Mouse (Mus musculus): ENCODE measurements at regions not wholly inside any gene's neighbourhood (a gene's known extent, or its start where the extent isn't known, plus 50 kb on each side); places are given as distances from the start of the nearest gene placed in this dataset.

- DNase-seq: no peak
These were observed 76.5 kb downstream of the Gja1 start for GRCm38 (mm10) chr10:56453578-56454069.

DNA sequence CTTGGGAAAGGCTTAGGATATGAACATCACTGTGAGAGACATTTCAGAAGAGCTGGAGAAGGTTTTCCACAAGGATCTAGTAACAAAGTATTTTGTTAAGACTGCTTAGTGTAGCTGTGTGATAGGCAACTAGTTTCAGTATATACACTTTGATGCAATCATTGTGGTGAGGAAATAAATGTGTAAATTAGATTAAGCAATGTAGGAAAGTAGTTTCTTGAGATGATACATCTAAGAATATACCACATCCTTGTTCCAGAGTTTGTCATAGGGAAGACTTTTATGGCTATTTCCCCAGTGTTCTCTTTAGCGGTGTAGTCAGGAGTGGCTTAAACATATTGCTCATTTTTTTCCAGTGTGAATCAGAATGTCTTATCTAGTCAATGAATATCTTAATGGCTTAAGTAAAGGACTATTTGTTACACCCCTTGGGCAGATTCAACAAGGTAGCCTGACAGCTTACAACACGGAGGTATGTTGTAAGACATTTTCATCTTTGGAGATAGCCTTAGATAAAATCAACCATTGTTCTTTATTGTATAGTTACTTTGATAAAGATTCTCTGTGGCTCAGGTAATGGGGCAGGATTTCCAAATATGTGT is 78.8 kb downstream of the Gja1 start:
- no peak for DNase-seq

- peak; percentile 38 for DNase-seq
These were observed 91.4 kb downstream of the Gja1 start for GRCm38 (mm10) chr10:56468537-56468936.

- peak; percentile 57 for DNase-seq
These were observed 92.0 kb downstream of the Gja1 start for GRCm38 (mm10) chr10:56468993-56469712.

GRCm38 (mm10) chr10:56469895-56470294 is 92.8 kb downstream of the Gja1 start:
- DNase-seq: no peak

DNA sequence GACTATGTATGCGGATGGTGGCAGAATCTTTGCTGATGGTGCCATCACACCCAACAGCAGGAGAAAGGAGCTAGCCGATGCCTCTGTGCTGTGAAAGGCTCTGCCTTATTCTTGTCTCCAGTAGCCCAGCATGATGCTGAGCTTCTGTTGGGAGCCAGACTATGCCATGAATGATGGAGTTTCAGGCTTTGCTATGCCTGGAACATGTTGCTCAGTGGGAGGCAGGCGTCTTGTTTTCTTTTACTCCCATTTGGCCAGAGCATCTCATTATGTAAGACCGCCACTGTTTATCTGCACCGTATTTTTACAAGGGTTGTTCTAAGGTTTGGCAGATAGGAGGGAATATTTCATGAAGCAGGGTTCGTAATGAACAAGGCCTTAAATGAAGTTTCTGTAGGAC is 97.8 kb downstream of the Gja1 start:
- DNase-seq: no peak

- no peak for DNase-seq
These were observed 105.1 kb downstream of the Gja1 start for GRCm38 (mm10) chr10:56482156-56482716.

DNA sequence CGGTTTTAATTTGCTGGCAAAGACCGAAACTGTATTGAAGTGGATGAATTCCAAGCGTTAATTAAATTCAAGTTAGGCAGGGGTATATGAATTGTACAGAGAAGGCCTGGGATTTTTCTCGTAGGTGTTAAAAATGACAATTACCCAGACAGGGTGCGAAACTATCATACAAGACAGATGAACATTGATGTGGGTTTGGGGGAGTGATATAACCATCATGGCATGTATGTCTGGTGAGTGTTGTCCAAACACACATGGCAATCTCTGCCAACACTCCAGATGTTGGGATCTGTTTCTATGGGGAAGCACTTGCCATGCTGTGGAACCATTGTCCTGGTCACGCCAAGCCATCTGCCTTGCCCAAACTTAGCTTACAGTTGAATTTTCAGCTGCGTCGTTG is 107.8 kb downstream of the Gja1 start:
- no peak for DNase-seq

- DNase-seq: peak; percentile 55
These were observed 108.6 kb downstream of the Gja1 start for GRCm38 (mm10) chr10:56485746-56486145.

DNA sequence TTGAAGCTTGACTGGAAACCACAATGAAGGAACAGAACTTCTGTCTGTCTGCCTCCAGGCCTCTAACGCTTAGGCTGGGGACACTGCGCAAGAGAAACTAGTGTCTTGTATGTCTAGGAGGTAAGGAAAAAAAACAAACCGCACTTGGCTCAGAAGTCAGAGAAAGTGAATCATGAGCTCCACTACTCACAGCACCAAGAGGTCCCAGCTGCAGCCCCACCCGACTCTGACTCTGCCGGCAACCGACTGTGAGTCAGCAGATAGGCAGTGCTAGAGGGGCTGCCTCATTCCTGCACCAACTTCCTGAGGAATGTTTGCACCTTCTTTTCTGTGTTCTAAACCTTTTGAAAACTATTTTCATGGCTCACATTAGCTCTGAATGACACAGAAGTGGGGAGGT is 109.5 kb downstream of the Gja1 start:
- DNase-seq: peak; percentile 71

GRCm38 (mm10) chr10:56493461-56493860 is 116.3 kb downstream of the Gja1 start:
- no peak for DNase-seq

- no peak for DNase-seq
These were observed 118.2 kb downstream of the Gja1 start for GRCm38 (mm10) chr10:56495352-56495751.

- peak; percentile 30 for DNase-seq
These were observed 141.9 kb downstream of the Gja1 start for GRCm38 (mm10) chr10:56519041-56519440.

GRCm38 (mm10) chr10:56525791-56526190 is 148.7 kb downstream of the Gja1 start:
- no peak for DNase-seq

- DNase-seq: no peak
These were observed 160.0 kb downstream of the Gja1 start for GRCm38 (mm10) chr10:56537091-56537490.

DNA sequence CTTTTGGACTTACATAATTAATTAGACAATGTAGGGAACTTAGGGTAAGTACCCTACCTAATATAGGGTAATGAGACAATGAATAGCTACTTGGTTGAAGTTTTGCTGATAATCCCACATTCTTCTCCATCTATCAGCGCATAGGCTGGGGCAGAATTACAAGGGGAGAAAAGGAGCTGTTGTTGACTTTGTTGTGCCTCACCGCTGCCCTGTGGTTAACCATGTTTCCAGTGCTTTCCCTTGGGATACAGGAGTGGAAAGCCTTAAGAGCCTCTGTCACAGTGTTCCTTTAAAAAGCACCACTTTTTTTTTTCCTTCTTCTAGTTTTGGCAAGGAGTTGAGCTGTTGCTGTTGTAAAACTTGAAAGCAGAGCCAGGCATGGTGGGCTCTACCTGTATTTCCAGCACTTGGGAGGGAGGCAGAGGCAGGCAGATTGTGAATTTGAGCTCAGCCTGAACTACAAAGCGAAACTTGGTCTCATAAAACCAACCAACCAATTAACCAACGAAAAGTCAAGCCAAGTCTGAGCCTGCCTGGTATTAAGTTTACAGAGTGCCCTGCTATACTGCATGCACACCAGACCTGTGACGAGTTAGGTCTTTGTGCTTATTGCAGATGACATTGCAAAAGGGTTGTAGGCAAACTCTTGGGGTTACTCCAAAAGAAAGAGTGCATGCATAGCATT is 162.8 kb downstream of the Gja1 start:
- DNase-seq: no peak

GRCm38 (mm10) chr10:56542106-56542505 is 165.0 kb downstream of the Gja1 start:
- no peak for DNase-seq

GRCm38 (mm10) chr10:56545989-56546388 is 168.9 kb downstream of the Gja1 start:
- DNase-seq: no peak

- DNase-seq: no peak
These were observed 169.7 kb downstream of the Gja1 start for GRCm38 (mm10) chr10:56546824-56547223.

GRCm38 (mm10) chr10:56547825-56548224 is 170.7 kb downstream of the Gja1 start:
- no peak for DNase-seq

DNA sequence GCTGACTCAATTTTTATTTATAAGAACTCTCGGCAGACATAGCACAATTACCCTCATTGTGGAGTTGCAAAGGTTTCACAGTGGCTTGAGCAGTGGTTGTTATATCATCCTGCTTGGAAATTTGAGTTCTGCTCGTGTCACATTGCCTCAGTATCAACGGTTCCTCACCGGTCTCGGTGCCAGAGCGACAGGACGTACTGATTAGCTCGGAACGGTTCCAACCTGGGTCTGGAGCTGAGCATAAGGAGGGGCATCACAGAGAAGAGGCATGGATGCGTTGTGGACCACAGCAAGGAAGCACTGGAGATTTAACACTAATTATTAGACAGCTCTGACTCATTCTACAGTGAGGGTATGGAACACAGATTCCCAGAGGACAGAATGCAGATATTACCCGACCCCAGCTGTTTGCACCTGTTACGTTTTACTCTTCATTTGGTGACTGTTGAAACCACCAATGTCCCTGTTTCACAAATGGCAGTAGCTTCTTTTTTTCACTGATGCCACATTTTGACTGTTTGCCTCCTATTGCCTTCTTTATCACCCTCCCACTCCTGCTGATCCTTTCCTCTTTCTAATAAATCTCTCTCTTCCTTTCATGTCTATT is 189.8 kb downstream of the Gja1 start:
- no peak for DNase-seq

DNA sequence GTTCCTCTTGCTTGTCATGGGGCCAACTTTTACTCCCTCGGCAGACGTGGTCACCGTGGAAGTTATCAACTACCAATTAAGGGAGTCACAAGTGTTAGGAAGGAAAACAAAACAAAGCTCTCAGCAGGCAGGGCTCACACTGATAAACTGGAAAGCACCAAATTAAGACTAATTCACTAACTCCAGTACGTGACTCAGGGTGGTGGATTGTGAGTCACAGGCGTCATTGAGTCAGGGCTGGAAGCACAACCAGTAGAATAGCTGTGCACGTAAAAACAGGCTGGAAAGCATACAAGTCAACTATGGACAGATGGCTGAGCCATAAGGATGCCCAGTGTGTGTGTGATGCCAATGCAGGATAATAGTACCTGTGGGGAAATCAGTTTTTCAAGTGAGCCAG is 204.9 kb downstream of the Gja1 start:
- DNase-seq: peak; percentile 16

DNA sequence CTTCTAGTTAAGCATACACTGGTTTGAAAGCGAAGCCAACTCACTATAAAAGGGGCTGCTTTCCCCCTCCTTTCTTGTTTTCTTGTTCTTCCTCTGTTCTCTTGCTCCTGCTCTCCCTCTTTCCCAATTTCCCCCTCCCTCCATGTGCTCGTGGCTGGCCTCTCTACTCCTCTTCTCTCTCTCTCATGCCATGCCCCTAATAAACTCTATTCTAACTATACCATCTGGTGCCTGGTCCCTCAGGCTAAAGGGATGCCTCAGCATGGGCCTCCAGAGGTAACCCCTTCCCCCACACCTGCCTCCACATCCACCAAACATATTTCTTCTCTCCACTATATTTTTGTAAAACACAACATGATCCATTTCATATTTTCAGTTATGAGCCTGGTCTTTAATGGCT is 210.1 kb downstream of the Gja1 start:
- DNase-seq: no peak

Data from adrenal gland, postnatal 14 days (tissue).